Mouse (Mus musculus): ENCODE data around the gene Sestd1.
A peak's percentile ranks its signal among the peaks of the same experiment; 100 is the strongest.

The Sestd1 gene

DNA sequence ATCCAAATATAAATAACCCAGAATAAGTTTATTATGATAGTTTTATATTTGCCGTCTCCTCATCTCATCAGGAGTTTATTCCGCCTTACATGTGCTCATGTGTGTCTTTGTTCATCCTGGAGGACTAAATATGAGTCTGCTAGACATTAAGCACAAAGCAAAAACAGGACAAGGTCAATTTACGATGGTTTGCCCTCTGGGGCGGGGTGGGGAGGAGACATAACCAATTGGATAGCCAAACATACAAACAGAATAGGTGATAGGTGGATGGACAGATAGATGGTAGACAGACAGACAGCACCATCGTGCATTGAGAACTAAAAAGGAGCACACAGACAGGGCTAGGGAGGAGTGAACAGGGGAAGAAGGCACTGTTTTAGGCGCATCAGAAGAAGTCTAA is 106.6 kb downstream of the Sestd1 start:
- DNase-seq (ENCODE audit: low spot score in 2 of 2), result no peak

GRCm38 (mm10) chr2:77173366-77173765 is 107.0 kb downstream of the Sestd1 start:
- no peak for DNase-seq (ENCODE audit: low spot score in 2 of 2)

- DNase-seq (ENCODE audit: low spot score in 2 of 2), result no peak
Observed at GRCm38 (mm10) chr2:77172241-77172671, 108.1 kb downstream of the Sestd1 start.

DNA sequence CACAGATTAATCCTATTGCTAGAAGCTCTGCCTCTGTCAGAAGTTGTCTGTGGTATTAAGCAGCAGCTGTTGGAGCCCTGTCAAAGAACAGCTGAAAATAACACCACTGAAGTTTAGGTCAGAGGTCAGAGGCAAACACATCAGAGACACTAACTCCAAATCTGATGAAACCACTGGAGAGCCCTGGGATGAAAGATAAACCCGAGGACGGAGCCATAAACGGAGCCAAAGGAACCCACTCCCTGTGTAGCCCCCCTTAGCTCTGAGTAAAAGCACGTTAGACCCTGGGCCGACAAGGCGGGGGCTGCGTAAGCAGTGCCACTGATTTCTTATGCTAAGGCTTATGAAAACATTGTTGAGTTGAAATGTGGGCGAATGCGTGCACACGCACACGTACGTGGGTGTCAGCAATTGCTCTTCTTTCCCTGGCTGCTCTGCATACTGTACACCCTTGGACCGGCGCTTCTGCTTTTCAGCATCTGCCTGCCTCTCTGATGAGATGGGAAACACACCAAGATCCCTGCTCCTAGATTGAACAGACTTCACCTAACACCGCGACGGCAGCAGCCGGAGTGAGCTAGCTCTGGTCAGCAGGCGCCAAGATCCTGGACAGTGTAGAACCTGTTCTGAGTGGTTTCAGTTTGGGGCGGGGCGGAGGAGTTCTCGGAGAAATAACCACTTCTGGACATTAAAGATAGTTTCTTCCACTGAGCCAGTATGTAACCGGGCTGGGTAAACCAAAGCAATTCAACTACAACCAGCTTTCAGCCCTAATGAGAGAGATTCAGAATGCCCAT is 108.8 kb downstream of the Sestd1 start:
- peak; percentile 48 to 64 for DNase-seq (ENCODE audit: low spot score in 2 of 2)

GRCm38 (mm10) chr2:77170633-77171105 is 109.7 kb downstream of the Sestd1 start, which contains the start of gene Ccdc141:
Gene Ccdc141, minus strand, starts transcription at chr2:77170636.
- no peak for DNase-seq (ENCODE audit: low spot score in 2 of 2)

- no peak for DNase-seq (ENCODE audit: low spot score in 2 of 2)
Observed at GRCm38 (mm10) chr2:77169916-77170632, 110.3 kb downstream of the Sestd1 start.

DNA sequence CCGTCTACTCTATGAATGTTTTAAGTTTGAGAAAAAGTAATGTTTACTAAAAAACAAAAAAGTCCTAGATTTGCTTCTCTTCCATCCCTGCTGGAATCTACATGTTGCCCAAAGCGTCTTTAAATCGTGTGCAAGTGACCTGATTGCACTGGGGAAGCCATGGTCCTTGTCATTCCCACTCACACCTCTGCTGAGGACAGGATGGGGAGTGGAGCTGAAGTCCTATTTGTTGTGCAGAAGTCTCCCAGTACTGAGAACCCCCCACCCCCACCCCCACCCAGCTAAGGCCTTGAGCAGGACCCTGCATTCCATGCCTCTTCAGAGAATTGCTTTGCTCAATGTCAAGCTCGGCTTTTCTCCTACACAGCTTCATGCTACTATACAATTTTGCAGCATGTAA is 111.2 kb downstream of the Sestd1 start:
- DNase-seq (ENCODE audit: low spot score in 2 of 2), result no peak

DNA sequence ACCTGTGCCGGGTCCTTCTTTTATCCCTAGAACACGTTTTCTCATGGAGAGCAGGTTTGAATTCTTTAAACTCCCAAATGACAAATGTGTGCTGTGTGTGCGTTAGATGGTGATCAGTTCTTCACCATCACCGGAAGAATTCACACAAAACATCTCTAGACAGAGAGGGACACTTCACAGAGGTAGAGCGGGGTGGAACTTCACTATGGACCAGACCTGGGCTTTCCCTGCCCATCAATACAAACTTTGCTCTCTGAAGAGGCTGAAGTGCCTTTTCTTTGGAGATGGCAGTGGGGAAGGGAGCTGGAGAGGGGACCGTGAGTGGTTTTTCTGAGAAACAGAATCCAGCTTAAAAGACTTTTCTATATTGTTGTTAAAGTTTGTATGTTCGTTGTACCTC is 111.6 kb downstream of the Sestd1 start:
- no peak for DNase-seq (ENCODE audit: low spot score in 2 of 2)

DNA sequence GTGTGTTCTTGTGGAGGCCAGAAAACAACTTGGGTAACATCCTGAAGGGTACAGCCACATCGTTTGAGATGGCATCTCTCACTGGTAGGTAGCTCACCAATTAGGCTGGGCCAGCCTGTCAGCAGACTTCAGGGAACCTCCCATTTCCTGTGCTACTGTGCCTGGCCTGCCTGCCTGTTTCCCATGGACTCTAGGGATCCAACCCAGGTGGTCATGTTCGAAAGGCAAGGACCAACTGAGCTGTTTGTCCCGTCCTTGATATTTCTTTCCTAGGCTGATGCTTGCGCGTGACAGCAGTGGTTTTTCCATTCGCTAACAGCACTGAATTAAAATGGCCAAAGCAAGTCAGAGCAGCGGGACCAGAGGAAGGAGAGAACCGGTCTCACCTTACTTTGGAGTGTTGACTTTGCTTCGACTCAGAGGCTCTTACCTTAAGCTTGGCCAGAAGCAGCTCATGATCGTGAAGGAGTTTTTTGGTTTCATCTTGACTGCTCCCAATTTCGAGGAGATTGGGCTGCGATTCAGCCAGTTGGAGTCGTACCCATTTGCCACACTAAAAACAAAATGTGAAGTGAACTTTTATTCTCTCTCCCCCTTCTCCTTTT is 112.2 kb downstream of the Sestd1 start:
- DNase-seq (ENCODE audit: low spot score in 2 of 2), result no peak

DNA sequence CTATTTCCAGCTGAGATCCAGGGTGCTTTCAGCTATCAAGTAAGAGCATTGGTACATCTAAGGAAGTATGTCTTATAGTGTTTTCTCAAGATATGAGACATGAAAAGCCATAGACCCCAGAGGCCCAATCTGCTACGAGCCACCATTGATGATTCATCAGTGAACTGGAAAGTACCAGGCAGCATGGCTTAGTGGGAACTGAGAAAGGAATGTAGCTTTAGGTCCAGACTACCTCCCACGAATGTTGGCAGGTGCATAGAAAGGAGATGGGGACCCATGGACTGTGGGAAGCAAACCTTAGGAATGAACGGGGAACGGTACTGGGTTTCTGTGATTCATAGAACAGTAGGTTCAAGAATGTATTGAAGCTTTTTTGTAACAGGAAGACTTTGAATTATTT is 114.0 kb downstream of the Sestd1 start:
- DNase-seq (ENCODE audit: low spot score in 2 of 2), result no peak

- no peak for DNase-seq (ENCODE audit: low spot score in 2 of 2)
Observed at GRCm38 (mm10) chr2:77164662-77165061, 115.7 kb downstream of the Sestd1 start.

GRCm38 (mm10) chr2:77163381-77163780 is 117.0 kb downstream of the Sestd1 start:
- DNase-seq (ENCODE audit: low spot score in 2 of 2), result no peak

DNA sequence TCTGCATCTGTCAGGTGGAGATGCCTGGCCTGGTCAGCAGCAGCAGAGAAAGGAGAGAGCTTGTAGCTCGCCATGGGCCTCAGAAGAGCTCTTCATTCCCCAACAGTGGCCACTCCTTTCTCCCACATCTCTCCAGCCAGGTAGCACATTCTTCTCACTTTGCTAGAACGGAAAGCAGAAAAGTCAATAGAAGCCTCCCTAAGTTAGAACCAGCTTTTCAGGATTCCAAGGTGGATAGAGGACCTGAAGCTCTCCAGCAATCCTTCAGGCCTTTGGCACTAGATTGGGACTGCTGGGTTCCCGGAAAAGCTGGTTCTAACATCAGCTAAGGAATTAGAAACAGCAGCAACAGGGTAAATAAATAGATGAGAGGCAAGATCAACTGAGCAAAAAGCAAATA is 118.3 kb downstream of the Sestd1 start:
- no peak for DNase-seq (ENCODE audit: low spot score in 2 of 2)

DNA sequence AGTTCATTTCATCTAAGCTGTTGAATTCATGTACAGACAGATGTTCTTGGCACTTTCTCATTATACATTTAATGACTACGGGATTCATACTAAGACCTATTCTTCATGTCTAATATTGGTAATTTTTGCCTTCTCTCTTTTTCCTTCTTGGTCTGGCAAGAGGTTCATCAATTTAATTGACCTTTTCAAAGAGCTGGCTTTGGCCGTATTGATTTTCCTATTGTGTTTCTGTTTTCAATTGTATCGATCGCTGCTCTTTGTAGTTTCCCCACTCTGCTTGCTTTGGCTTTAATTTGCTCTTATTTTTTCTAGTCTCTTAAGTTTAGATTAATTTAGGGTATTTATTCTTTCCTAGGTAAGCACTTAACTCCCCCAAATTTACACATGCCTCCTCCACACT is 122.8 kb downstream of the Sestd1 start:
- no peak for DNase-seq (ENCODE audit: low spot score in 2 of 2)

- DNase-seq (ENCODE audit: low spot score in 2 of 2), result no peak
Observed at GRCm38 (mm10) chr2:77154080-77154479, 126.3 kb downstream of the Sestd1 start.

DNA sequence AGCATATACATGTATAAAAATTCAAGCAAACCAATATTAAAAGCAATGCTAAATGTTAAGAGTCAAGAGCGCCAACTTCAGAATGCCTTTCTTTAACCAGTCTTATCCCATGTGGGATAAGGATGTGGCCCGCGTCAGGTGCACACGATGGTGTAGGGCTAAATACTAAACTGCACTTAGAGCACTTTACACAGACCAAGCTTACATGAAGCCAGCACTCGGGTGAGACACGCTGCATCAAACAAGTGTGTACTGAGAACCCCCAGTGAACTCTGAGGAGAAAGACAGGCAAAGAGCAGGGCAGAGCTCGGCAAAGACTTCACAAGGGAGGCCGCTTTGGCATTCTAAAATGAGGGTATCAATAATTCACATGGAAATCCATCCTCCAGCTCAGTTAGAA is 129.1 kb downstream of the Sestd1 start:
- DNase-seq (ENCODE audit: low spot score in 2 of 2), result no peak

GRCm38 (mm10) chr2:77149576-77149975 is 130.8 kb downstream of the Sestd1 start:
- DNase-seq (ENCODE audit: low spot score in 2 of 2), result no peak

GRCm38 (mm10) chr2:77148215-77148614 is 132.2 kb downstream of the Sestd1 start:
- DNase-seq (ENCODE audit: low spot score in 2 of 2), result no peak

DNA sequence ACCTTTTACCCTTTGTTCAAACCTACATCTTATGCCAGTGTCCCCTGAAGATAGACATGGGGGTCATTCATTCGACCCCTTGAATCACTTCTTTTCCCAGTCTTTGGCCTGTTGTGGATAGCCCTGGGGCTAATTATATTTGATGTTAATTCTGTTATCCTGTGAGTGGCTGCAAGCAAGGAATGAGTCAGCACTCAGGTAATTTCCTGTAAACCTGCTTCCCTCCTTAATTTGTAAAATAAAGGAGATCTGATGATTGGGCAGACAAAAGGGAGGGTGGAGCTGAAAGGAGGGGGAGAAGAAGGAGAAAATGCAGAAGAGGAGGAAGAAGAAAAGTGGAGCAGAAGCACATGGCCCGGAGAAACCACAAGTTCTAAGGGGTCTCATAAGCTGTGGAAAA is 133.4 kb downstream of the Sestd1 start:
- DNase-seq (ENCODE audit: low spot score in 2 of 2), result no peak

DNA sequence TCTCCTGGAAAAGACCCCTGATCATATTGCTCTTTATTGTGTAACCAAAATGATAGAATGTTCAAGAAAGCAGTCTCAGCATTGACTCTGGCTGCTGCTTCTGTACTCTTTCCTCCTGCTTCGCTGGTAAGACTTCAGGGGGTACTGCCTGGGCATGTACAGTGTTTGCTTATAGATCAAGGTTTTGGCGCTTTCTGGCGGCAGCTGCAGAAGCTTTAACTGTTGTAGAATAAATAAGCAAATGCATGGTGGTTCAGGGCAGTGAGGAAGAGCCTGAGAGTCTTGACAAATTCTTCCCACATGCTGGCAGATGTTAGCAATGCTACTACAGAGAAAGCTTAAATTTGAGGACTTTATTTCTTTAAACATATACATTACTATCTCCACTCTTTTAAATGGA is 134.1 kb downstream of the Sestd1 start:
- DNase-seq (ENCODE audit: low spot score in 2 of 2), result no peak

- no peak for DNase-seq (ENCODE audit: low spot score in 2 of 2)
Observed at GRCm38 (mm10) chr2:77143536-77143935, 136.9 kb downstream of the Sestd1 start.

DNA sequence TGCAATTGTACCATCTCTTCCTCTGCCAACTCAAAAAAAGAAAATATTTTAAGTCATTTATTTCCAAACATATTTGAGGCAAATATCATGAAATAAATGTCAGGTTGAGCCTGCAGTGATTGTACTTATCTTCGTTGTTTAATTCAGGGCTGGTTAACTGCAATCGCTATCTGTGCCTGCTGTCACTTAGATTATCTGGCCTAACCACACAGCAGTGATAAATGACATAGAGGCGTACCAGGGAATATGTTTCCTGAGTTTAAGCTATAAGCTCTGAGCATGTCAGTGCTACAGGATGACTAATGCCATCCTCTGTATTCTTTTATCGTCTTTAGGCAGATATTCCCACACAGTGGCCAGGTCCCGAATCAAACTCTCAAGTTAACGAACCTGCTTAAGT is 141.5 kb downstream of the Sestd1 start:
- no peak for DNase-seq (ENCODE audit: low spot score in 2 of 2)

DNA sequence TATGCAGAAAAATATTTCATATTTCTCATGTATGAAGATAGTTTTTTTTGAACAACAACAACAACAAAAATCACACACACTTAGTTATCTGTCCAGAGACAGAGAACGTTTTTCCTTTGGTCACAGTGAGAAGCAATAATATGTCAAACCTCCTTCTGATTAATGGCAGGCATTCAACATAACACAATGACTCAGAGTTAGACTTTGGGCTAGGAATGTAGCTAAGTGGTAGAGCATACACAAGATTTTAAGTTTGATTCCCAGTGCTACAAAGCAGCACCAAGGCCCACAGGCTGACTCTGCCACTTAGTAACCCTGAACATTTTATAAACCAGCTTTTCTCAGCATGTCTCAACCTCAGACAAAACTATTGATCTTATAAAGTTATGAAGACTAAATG is 145.5 kb downstream of the Sestd1 start:
- DNase-seq (ENCODE audit: low spot score in 2 of 2), result no peak

Measured in right cerebral cortex, adult 2 months (tissue).